Mouse (Mus musculus): ENCODE data around the gene Nox1.

DNA sequence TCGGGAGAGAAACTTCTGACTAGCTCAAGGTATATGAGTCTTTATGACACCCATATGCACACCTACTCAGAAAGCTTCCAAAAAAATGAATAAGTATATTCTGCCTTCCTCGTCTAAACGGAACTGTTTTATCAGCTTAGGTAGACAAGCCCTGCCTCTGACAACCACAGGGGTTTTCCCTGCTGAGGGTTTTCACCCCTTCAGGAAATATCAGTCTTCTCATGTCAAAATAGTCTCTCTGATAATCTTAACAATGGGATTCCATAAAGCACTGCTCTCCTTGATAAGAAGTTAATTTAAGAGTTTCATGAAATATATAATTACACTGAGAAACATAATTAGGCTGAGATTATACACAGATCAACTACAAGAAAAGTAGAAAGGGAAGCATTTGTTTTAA, 110.0 kb downstream of the Nox1 start:
- TF ChIP-seq POLR2A (IDR thresholded peaks at IDR 0.05; ENCODE audit: insufficient read depth, low read depth, low read length) (no peak), EP300 (IDR thresholded peaks at IDR 0.05; ENCODE audit: insufficient read depth, low read depth, low read length) (no peak), CTCF (IDR thresholded peaks at IDR 0.05) (no peak)

Data from heart, adult 2 months (tissue).